Mouse (Mus musculus): Measurements from ENCODE around the gene Hsd17b12.

Hsd17b12 gene

GRCm38 (mm10) chr2:94089901-94090300 lies 67.9 kb downstream of the Hsd17b12 start:
- DNase-seq (ENCODE audit: low spot score in 2 of 2): no peak

DNA sequence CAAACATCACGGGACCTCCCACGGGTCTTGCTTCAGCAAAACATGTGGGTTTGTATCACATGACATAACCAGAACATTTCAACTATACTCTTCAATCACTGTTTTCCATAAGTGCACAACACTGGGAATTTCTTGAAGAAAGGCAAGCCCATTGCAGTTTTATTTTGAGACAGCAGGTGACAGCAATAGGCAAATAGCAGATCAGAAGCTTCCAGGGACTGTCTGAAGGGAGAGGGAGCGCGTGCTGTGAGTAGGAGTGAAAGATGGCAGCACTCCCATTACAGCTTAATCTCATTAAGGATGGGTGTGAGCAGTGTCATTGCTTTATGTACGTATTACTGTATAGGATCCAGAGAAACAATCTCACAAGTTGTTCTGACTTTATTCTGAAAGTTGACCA lies 88.3 kb downstream of the Hsd17b12 start:
- no peak for DNase-seq (ENCODE audit: low spot score in 2 of 2)

- no peak for DNase-seq (ENCODE audit: low spot score in 2 of 2)
Observed at GRCm38 (mm10) chr2:94066540-94067135, 91.1 kb downstream of the Hsd17b12 start.

GRCm38 (mm10) chr2:94066120-94066519 lies 91.6 kb downstream of the Hsd17b12 start:
- DNase-seq (ENCODE audit: low spot score in 2 of 2): no peak

DNA sequence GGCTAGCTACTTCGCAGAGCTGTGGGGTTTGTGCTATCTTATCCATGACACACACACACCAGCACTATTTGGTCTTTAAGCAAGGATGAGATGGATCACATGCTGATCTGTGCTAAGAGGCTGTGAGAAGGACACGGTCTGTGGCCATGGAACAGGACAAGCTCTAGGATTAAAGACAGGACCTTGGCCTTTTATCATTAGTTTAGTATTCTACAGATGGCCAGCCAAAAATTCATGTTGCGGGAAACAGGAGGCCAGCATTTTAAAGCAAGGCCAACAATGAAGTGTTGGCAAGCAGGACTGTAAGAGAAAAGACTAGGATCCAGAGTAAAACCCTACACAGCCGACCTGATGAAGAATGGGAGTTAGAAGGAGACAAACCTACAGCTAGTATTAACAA lies 95.0 kb downstream of the Hsd17b12 start:
- DNase-seq (ENCODE audit: low spot score in 2 of 2): no peak

DNA sequence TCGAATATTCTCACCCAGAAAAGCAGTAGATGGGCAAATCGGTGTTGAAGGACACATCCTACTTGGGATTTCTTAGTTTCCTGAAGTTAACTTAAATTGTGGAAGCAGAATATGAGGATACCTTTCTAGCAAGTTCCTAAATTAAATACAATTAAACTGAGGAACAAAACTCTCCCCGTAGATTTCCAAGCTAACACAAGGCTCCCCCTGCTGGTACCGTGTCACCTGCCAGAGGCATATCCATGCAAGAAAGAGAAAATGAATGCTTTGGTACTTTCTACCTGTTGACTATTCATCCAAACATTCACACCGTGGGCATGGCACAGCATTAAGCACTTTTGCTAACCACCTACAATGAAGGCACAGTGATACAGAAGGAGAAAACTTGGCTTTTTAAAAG lies 98.3 kb downstream of the Hsd17b12 start:
- DNase-seq (ENCODE audit: low spot score in 2 of 2): peak in 1 of 2 experiments; percentile 10

DNA sequence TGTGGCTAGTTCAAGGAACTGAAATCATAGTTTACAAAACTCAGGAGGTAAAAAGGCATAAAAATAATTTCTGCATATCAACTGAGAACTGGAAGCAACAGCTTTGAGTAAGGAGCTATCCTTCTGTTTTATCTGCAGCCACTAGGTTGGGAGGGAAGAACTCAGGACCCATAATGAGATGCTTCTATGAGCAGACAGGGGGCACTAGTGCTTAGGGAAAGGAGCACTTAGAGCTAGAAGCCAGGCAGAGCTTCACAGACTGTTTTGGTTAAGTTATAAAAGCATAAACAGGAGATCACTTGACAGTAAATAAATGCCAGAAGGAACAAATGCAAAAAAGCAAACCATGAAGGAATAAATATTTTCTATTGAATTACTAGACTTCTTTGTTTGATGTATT lies 103.0 kb downstream of the Hsd17b12 start:
- peak in 1 of 2 experiments; percentile 22 for DNase-seq (ENCODE audit: low spot score in 2 of 2)

DNA sequence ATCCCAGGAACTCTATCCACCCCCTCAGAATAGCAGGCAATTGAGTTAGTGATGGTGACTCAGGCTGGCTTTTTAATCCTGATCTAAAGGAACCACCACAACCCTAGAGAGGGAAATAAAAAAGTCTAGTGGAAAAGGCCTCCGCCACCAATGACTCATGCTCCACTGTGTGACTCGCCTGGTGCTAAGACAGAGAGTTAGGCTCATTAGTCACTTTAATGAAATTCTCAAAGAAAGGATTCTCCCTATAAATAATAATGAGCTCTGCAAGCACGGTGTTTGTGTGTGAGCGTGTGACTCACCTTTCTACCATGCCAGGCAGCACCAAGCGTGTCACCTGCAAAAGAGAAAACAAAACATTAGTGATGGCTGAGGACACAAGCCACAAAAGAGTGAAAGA lies 105.8 kb downstream of the Hsd17b12 start:
- DNase-seq (ENCODE audit: low spot score in 2 of 2): no peak

- no peak for DNase-seq (ENCODE audit: low spot score in 2 of 2)
Observed at GRCm38 (mm10) chr2:94050901-94051300, 106.9 kb downstream of the Hsd17b12 start.

DNA sequence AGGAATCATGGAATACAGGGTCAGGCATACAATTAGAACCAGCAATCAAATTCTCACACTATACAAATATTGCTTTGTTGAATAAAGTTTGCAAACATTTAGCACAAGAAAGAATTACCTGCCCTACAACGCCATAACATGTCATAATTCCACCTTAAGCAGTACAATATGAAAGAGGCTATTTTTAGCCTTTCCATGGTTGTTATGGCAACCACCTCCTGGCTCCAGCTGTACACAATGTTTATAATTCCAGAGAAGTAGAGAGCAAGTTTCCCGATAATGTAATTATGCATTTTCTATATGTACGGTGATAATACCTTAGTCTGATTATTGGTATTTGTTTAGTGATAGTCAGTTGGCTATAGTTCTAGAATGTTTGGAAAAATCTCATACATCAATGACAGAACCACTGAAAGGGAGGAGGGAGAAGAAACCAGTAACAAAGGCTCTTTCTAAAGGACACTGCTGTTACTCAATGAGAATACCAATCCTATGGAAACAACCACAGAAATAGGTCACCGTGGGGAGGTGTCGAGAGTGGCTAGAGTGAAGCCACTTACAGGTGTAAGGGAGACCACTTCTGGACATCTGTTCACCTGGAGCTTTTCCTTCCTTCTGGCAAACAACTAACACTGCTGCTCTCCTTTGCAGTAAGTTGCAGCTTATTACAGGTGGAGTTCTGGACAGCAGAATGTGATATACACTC lies 108.1 kb downstream of the Hsd17b12 start:
- no peak for DNase-seq (ENCODE audit: low spot score in 2 of 2)

- DNase-seq (ENCODE audit: low spot score in 2 of 2): no peak
Observed at GRCm38 (mm10) chr2:94048733-94049470, 108.9 kb downstream of the Hsd17b12 start.

DNA sequence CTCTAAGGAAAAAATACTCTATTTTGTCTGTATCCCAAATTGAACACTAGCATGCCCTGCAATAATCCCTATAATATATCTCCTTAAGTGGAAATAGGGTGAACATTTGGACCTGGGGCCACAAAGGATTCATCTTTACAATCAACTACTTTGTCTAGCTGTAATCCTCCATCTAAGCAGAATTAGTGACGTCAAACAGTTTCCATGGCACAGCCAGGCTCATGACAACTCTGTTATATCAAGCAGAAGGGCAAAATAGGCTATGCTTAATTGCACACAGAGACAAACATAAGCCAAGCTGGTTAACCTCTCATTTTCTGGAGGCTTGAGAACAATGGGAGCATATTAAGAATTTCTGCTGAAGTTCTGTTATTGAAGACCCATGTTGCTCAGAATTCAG lies 109.5 kb downstream of the Hsd17b12 start:
- DNase-seq (ENCODE audit: low spot score in 2 of 2): no peak

GRCm38 (mm10) chr2:94045411-94046090 lies 112.2 kb downstream of the Hsd17b12 start:
- DNase-seq (ENCODE audit: low spot score in 2 of 2): no peak

DNA sequence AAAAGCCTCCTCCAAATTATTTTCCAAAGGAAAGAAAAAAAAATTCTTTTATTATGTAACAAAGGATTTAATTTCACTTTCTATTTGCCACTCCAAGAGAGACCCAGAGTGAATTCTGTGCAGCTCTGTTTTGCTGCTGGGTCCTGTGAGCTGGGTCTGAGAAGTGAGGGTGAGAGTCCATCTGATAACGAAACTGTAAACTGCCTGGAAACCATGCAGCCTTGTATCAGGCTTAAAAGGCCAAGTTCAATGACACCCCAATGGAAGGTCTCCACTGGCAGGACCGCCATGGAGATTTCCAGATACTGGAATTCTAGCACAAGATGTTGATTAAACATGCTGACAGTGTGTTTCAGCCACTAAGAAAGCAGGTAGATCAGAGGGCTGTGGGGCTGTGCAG lies 113.6 kb downstream of the Hsd17b12 start:
- DNase-seq (ENCODE audit: low spot score in 2 of 2): no peak

DNA sequence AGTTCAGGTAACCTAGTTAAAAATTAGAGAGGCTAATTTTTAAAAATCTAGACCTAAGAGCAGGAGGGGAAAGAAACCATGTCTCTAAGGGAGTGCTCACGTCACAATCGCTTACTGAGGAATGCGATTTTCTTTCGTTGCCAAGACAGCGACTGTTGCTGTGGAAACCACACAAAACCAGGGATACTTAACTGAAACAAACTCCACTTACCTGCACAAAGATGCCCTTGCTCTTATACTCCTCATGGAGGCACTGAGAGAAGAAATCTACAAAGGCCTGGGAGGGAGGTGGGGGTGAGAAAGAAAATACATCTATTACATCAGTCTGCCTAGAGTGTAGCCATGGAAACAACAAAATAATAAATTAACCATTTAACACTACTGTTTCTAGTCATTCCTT lies 114.1 kb downstream of the Hsd17b12 start:
- DNase-seq (ENCODE audit: low spot score in 2 of 2): no peak

GRCm38 (mm10) chr2:94042461-94042860 lies 115.3 kb downstream of the Hsd17b12 start:
- no peak for DNase-seq (ENCODE audit: low spot score in 2 of 2)

DNA sequence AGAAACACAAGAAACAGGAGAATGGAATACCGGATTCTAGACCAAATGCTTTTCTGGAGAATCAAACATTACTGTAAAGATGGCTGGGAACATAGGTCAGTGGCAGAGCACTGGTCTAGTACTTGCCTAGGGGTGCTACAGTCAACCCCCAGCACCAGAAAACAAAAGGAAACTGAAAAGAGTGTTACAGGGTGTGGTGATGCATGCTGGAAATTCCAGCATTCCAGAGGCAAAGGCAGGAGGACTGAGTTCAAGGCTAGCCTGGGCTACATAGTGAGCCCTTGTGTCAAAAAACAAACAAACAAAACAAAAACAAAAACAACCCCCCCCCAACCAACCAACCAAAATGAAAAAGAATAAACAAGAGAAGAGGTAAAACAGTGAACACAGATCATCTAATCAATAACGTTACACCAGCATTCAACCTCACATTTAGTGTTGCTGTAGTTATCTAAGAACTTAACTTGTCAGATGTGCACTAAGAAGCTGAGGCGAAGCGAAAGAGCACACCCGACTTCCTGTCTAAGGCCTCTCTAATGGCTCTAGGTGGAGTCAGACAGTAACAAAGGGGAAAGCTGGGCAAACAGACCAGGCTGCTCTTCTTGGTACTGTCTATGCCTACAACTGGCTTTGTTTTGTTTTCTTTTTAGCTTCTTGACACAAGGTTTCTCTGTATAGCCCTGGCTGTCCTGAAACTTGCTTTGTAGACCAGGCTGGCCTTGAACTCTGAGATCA lies 117.2 kb downstream of the Hsd17b12 start:
- DNase-seq (ENCODE audit: low spot score in 2 of 2): no peak

GRCm38 (mm10) chr2:94035428-94036331 lies 122.1 kb downstream of the Hsd17b12 start:
- DNase-seq (ENCODE audit: low spot score in 2 of 2): peak; percentile 20 to 51

GRCm38 (mm10) chr2:94030602-94031001 lies 127.2 kb downstream of the Hsd17b12 start:
- no peak for DNase-seq (ENCODE audit: low spot score in 2 of 2)

DNA sequence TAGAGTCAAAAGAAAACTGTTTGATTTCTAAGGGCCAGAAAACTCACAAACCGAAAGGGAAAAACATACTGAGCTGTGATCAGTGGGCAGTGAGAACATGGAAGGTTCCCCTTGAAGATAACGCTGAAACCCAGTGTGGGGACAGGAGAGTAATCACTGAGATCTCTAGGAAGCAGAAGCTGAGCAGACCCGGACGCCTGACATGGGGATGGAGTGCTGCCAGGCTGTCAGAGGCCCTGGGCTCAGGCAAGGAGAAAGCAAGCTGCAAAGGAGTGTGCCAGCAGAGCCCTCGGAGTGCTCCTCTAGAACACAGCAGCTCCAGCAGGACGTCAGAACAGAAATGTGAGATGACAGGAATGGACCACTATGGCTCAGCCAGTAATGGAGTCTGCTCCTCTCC lies 133.1 kb downstream of the Hsd17b12 start:
- no peak for DNase-seq (ENCODE audit: low spot score in 2 of 2)
